Mouse (Mus musculus) heart, postnatal 0 days (tissue): ENCODE measurements around the gene Ptprm. TPM values are rescaled to one million over a fixed set of nuclear protein-coding genes. Genes with fewer than 3 reads are reported as not detected.
A peak's percentile ranks its signal among the peaks of the same experiment; 100 is the strongest.

Source experiments
- ATAC-seq: fragments of 200-750 bp; cut with Nextera tagmentation; 2 replicates; pipeline ENCODE4 v1.8.0; 2017; ENCODE audit warnings: low read depth, moderate number of reproducible peaks, moderate library complexity; ENCODE audit not compliant: insufficient read depth
- DNase-seq: peaks from one replicate; pipeline ENCODE4 v3.0.0-alpha.2; 2016; ENCODE audit warnings: low spot score
- H3K27ac ChIP-seq: fragments of 300-500 bp; sonication (generic); 2 replicates; pipeline ENCODE4 v1.5.1; 2014; ENCODE audit warnings: low read depth, mild to moderate bottlenecking
- H3K27me3 ChIP-seq: fragments of 300-500 bp; sonication (generic); 2 replicates; pipeline ENCODE4 v1.6.1; 2014; ENCODE audit warnings: low read length, mixed read lengths; ENCODE audit not compliant: control insufficient read depth, insufficient read depth
- H3K36me3 ChIP-seq: fragments of 300-500 bp; sonication (generic); replicated peaks from 2 replicates; pipeline ENCODE4 v1.6.1; 2014; ENCODE audit warnings: low read length, mixed read lengths; ENCODE audit not compliant: control insufficient read depth, insufficient read depth
- H3K4me1 ChIP-seq: fragments of 300-500 bp; sonication (generic); 2 replicates; pipeline ENCODE4 v1.6.1; 2014; ENCODE audit warnings: antibody characterized with exemption; ENCODE audit not compliant: control insufficient read depth, insufficient read depth
- H3K4me2 ChIP-seq: fragments of 300-500 bp; sonication (generic); 2 replicates; pipeline ENCODE4 v1.6.1; 2014; ENCODE audit warnings: low read depth, mild to moderate bottlenecking, low read length, moderate library complexity
- H3K4me3 ChIP-seq: fragments of 300-500 bp; sonication (generic); 2 replicates; pipeline ENCODE4 v1.5.1; 2014; ENCODE audit warnings: low read depth, low read length
- H3K9ac ChIP-seq: fragments of 300-500 bp; sonication (generic); replicated peaks from 2 replicates; pipeline ENCODE4 v1.6.1; 2014; ENCODE audit warnings: low read depth, low read length, mixed read lengths
- H3K9me3 ChIP-seq: fragments of 300-500 bp; sonication (generic); replicated peaks from 2 replicates; pipeline ENCODE4 v1.6.1; 2016; ENCODE audit warnings: low read length; ENCODE audit not compliant: control insufficient read depth
- CTCF ChIP-seq: IDR thresholded peaks from 2 replicates; pipeline ENCODE4 v1.5.1; 2016; ENCODE audit warnings: antibody characterized with exemption, control low read depth, low read depth
- EP300 ChIP-seq: IDR thresholded peaks from 2 replicates; pipeline ENCODE4 v1.6.1; 2016; ENCODE audit warnings: antibody characterized with exemption, low read depth
- WGBS: fragments of 180-500 bp; shearing (Covaris S2); extraction: QIAGEN DNeasy Blood & Tissue Kit; methylation state at CpG from one replicate; pipeline ENCODE4 v1.1.7; 2014; 5-methylcytosine and 5-hydroxymethylcytosine counted together
- polyA plus RNA-seq: library from polyadenylated mRNA; unstranded; fragments of >200 nt; fragmentation: Nextera tagmentation; extraction: Ambion mirVana; gene quantifications from 2 replicates; pipeline ENCODE4 v1.2.1, GENCODE M21; 2015
- total RNA-seq: library from RNA; depleted of rRNA; stranded (reverse); fragments of >200 nt; gene quantifications from 2 replicates; pipeline ENCODE4 v1.2.3, GENCODE M21; 2014; ENCODE audit warnings: low replicate concordance

Gene Ptprm
- total and polyA plus RNA-seq, 2 experiments from 2014 or later, result 11.9 to 48.0 TPM

- no peak for TF ChIP-seq EP300
- TF ChIP-seq CTCF, result no peak
- Histone ChIP-seq H3K27ac (no peak overlapping the region), H3K27me3 (no peaks in the 10 kb centered on the region), H3K36me3 (no peaks in the 10 kb centered on the region), H3K9me3 (no peaks in the 10 kb centered on the region), H3K4me3 (no peak overlapping the region), H3K9ac (no peak overlapping the region), H3K4me2 (peak overlapping the region; percentile 15; the same call in 1 of the 2 replicates), H3K4me1 (0 out of 2 replicates have a peak, but pooled peaks cover 7% of the 10 kb centered on the region)
- 19% methylated on average over 13 of the region's 13 CpGs for WGBS
- ATAC-seq (no peak), DNase-seq (no peak)
Measured at GRCm38 (mm10) chr17:67281640-67282170, 72.6 kb downstream of the Ptprm start.

DNA sequence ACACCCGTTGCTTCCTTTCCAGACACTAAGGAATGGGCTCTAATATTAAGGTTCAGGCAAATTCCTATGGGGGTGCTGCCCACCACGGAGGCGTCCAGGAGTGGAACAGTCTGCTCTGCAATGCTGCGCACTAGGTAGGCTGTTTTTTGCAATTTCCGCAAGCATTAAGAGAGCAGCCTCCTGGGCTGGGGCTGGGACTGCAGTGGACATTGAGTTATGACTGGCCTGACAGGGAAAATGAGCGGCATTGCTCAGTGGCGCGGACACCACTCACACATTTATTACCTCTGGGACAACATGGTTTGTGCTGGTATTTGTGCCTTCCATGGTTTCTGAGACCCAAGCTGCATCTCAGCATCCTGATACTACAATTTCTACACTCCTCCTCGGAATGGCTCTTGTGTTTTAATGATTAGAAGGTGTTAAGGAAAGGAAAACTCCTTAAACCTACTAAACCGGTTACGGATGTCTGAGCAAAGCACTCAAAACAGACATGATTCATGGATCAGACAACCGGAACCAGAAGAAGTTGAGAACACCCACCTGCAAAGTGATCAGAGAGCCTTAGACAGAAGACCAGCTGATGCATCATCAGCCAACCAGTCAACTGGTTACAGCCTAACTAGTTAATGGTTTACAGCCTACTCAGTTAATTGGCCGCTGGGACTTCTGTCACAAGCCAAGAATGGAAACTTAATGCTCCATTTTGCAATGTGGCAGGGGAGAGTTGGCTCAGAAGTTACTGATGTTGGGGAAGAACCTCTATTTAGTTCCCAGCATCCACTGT, 76.9 kb downstream of the Ptprm start:
- Histone ChIP-seq H3K27ac (no peak overlapping the region), H3K27me3 (no peaks in the 10 kb centered on the region), H3K4me2 (no peak overlapping the region), H3K9me3 (no peaks in the 10 kb centered on the region), H3K36me3 (no peaks in the 10 kb centered on the region), H3K4me3 (no peak overlapping the region), H3K9ac (no peak overlapping the region), H3K4me1 (0 out of 2 replicates have a peak, but pooled peaks cover 17% of the 10 kb centered on the region)
- DNase-seq (no peak), ATAC-seq (no peak)
- 91% methylated on average over 13 of the region's 13 CpGs for WGBS
- TF ChIP-seq CTCF (no peak), EP300 (no peak)

DNA sequence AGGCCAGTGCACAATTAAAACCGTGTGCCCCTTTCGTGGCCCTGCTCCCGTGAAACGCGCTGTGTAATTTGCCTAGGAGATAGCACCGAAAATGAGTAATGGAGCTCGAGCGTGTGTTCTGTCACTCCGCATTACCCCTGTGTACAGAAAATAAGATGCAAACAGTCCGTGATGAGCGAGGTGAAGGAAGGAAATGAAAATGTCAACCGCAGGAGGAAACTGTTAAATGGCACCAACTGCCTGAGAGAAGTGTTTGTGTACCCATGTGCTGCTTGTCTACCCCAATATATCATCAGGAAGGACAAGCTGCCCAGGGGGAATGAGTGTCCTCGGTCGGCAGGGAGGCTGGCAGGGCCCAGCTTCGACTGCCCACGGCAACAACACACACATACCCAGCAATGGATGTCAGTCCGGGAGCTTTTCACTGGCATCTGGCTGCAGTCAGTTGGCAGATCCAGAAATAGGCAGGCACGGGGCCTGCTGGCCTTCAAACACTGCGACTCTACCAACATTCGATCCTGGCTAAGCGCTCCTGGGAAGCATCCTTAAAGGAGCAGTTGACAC, 79.6 kb downstream of the Ptprm start:
- 64% methylated on average over 21 of the region's 21 CpGs for WGBS
- Histone ChIP-seq H3K27ac (peak overlapping the region; percentile 32; the same call in 1 of the 2 replicates), H3K4me1 (0 out of 2 replicates have a peak, but pooled peaks cover 12% of the 10 kb centered on the region), H3K27me3 (no peaks in the 10 kb centered on the region), H3K4me2 (0 out of 2 replicates have a peak overlapping the region, but pooled peaks have one; percentile 6), H3K36me3 (no peaks in the 10 kb centered on the region), H3K4me3 (no peak overlapping the region), H3K9me3 (no peaks in the 10 kb centered on the region), H3K9ac (no peak overlapping the region)
- TF ChIP-seq EP300, result no peak
- no peak for TF ChIP-seq CTCF
- DNase-seq (peak; percentile 45), ATAC-seq (peak; percentile 75)

DNA sequence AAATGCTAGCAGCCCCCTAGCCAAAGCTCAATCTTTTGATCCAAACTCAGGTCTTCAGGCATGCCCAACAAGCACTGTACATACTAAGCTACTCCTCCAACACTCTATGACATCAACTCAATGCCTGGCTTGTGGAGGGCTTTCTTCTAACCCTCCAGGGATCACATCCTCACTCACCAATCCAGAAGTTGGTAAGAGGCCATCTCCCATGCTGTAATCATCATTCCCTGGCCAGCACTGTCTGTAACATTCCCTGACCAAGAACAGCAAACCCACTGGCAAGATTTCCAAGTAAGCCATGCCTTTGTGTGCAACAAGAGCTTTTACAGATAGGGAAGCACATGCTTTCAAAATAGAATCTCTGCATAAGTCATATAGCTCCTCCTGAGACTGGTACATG, 81.3 kb downstream of the Ptprm start:
- DNase-seq (no peak), ATAC-seq (no peak)
- Histone ChIP-seq H3K9ac (no peak overlapping the region), H3K4me3 (no peak overlapping the region), H3K36me3 (no peaks in the 10 kb centered on the region), H3K4me2 (no peak overlapping the region), H3K27me3 (no peaks in the 10 kb centered on the region), H3K27ac (no peak overlapping the region), H3K9me3 (no peaks in the 10 kb centered on the region), H3K4me1 (0 out of 2 replicates have a peak, but pooled peaks cover 12% of the 10 kb centered on the region)
- TF ChIP-seq EP300 (no peak), CTCF (no peak)

- 83% methylated on average over 9 of the region's 9 CpGs for WGBS
- Histone ChIP-seq H3K4me1 (0 out of 2 replicates have a peak, but pooled peaks cover 4% of the 10 kb centered on the region), H3K27me3 (no peaks in the 10 kb centered on the region), H3K27ac (no peak overlapping the region), H3K9ac (no peak overlapping the region), H3K4me2 (no peak overlapping the region), H3K36me3 (no peaks in the 10 kb centered on the region), H3K4me3 (no peak overlapping the region), H3K9me3 (no peaks in the 10 kb centered on the region)
- ATAC-seq, result no peak
- TF ChIP-seq CTCF (no peak), EP300 (no peak)
- DNase-seq, result no peak
Measured at GRCm38 (mm10) chr17:67268475-67269080, 85.7 kb downstream of the Ptprm start.
